Mouse (Mus musculus) urinary bladder, postnatal 25 days (tissue): Measurements from ENCODE around the gene Col19a1.

ENCODE experiments used
- DNase-seq: peaks from one replicate; pipeline ENCODE4 v3.0.0; 2022; ENCODE audit warnings: low spot score

Gene Col19a1

GRCm38 (mm10) chr1:24458015-24458414 is 129.3 kb downstream of the Col19a1 start:
- DNase-seq: no peak

- DNase-seq: no peak
These were observed 134.6 kb downstream of the Col19a1 start for GRCm38 (mm10) chr1:24452572-24453269.

- no peak for DNase-seq
These were observed 135.1 kb downstream of the Col19a1 start for GRCm38 (mm10) chr1:24452159-24452558.

- no peak for DNase-seq
These were observed 149.8 kb downstream of the Col19a1 start for GRCm38 (mm10) chr1:24437425-24437824.

GRCm38 (mm10) chr1:24428306-24428705 is 159.0 kb downstream of the Col19a1 start:
- no peak for DNase-seq

- peak; percentile 7 for DNase-seq
These were observed 209.0 kb downstream of the Col19a1 start for GRCm38 (mm10) chr1:24378125-24378821.

- no peak for DNase-seq
These were observed 212.4 kb downstream of the Col19a1 start for GRCm38 (mm10) chr1:24374902-24375301.

GRCm38 (mm10) chr1:24373671-24374070 is 213.6 kb downstream of the Col19a1 start:
- no peak for DNase-seq

- DNase-seq: no peak
These were observed 214.6 kb downstream of the Col19a1 start for GRCm38 (mm10) chr1:24372471-24373258.

- DNase-seq: peak; percentile 18
These were observed 219.4 kb downstream of the Col19a1 start for GRCm38 (mm10) chr1:24367570-24368517.

GRCm38 (mm10) chr1:24364775-24365174 is 222.5 kb downstream of the Col19a1 start:
- no peak for DNase-seq

- DNase-seq: no peak
These were observed 225.2 kb downstream of the Col19a1 start for GRCm38 (mm10) chr1:24361990-24362635.

GRCm38 (mm10) chr1:24349462-24350217 is 237.6 kb downstream of the Col19a1 start:
- no peak for DNase-seq

GRCm38 (mm10) chr1:24347621-24348160 is 239.6 kb downstream of the Col19a1 start:
- no peak for DNase-seq

- DNase-seq: no peak
These were observed 249.6 kb downstream of the Col19a1 start for GRCm38 (mm10) chr1:24337556-24338275.

- no peak for DNase-seq
These were observed 251.2 kb downstream of the Col19a1 start for GRCm38 (mm10) chr1:24336051-24336450.

- no peak for DNase-seq
These were observed 270.2 kb downstream of the Col19a1 start for GRCm38 (mm10) chr1:24316961-24317589.

- no peak for DNase-seq
These were observed 270.8 kb downstream of the Col19a1 start for GRCm38 (mm10) chr1:24316490-24316889.

- no peak for DNase-seq
These were observed 276.4 kb downstream of the Col19a1 start for GRCm38 (mm10) chr1:24310847-24311246.
